Mouse (Mus musculus) layer of hippocampus, postnatal 25 days (tissue): ENCODE data around the gene Park7. TPM values are rescaled to one million over a fixed set of nuclear protein-coding genes. Genes with fewer than 3 reads are reported as not detected.
"Not testable (repeated sequence)": the region's sequence is repeated elsewhere in the genome, so short reads cannot be mapped to it uniquely, and the experiment has no call there.

ENCODE experiments used
- DNase-seq, 2 experiments: peaks; one replicate each; pipeline ENCODE4 v3.0.0; 2022; ENCODE audit warnings: mixed read lengths in 2 of 2, low spot score in 1 of 2; ENCODE audit errors: extremely low spot score in 1 of 2
- total RNA-seq, 2 experiments: library from RNA; stranded (reverse); gene quantifications; 2 replicates each; pipeline ENCODE4 v1.2.3; 2021

The Park7 gene
- total RNA-seq, 2 experiments from 2014 or later = 228 to 261 TPM

- no peak for DNase-seq
Observed at GRCm38 (mm10) chr4:150882632-150883031, 31.6 kb downstream of the Park7 start.

- DNase-seq = no peak
Observed at GRCm38 (mm10) chr4:150880364-150880763, 33.9 kb downstream of the Park7 start.

- no peak for DNase-seq
Observed at GRCm38 (mm10) chr4:150879631-150880030, 34.6 kb downstream of the Park7 start.

GRCm38 (mm10) chr4:150875393-150875792 is 38.8 kb downstream of the Park7 start:
- DNase-seq = no peak

- not testable (repeated sequence) for DNase-seq
Observed at GRCm38 (mm10) chr4:150874416-150874815, 39.8 kb downstream of the Park7 start.

GRCm38 (mm10) chr4:150872681-150873080 is 41.6 kb downstream of the Park7 start:
- DNase-seq = no peak

GRCm38 (mm10) chr4:150872139-150872651 is 42.0 kb downstream of the Park7 start:
- peak; percentile 39 to 40 for DNase-seq

GRCm38 (mm10) chr4:150871392-150872138 is 42.7 kb downstream of the Park7 start:
- no peak for DNase-seq

- no peak for DNase-seq
Observed at GRCm38 (mm10) chr4:150870963-150871391, 43.3 kb downstream of the Park7 start.

GRCm38 (mm10) chr4:150869276-150870197 is 44.7 kb downstream of the Park7 start:
- no peak for DNase-seq

- no peak for DNase-seq
Observed at GRCm38 (mm10) chr4:150868859-150869258, 45.4 kb downstream of the Park7 start.

- DNase-seq = no peak
Observed at GRCm38 (mm10) chr4:150868161-150868560, 46.1 kb downstream of the Park7 start.

GRCm38 (mm10) chr4:150866494-150866893 is 47.7 kb downstream of the Park7 start:
- no peak for DNase-seq

GRCm38 (mm10) chr4:150866069-150866468 is 48.2 kb downstream of the Park7 start:
- DNase-seq = no peak

GRCm38 (mm10) chr4:150865371-150865770 is 48.9 kb downstream of the Park7 start:
- DNase-seq = no peak

- DNase-seq = no peak
Observed at GRCm38 (mm10) chr4:150862626-150863375, 51.4 kb downstream of the Park7 start.

- no peak for DNase-seq
Observed at GRCm38 (mm10) chr4:150861161-150861560, 53.1 kb downstream of the Park7 start.

GRCm38 (mm10) chr4:150860526-150860925 is 53.7 kb downstream of the Park7 start:
- no peak for DNase-seq

GRCm38 (mm10) chr4:150855346-150855745 is 58.9 kb downstream of the Park7 start:
- no peak for DNase-seq

- peak; percentile 94 to 95 for DNase-seq
Observed at GRCm38 (mm10) chr4:150854839-150855246, 59.4 kb downstream of the Park7 start.
